Mouse (Mus musculus): ENCODE results near the gene Draxin. TPM values are rescaled to one million over a fixed set of nuclear protein-coding genes. Genes with fewer than 3 reads are reported as not detected.

Draxin gene
- polyA plus RNA-seq, 1 experiment from 2014 or later = 12.0 TPM

GRCm38 (mm10) chr4:148083176-148083899 is 47.2 kb downstream of the Draxin start:
- ATAC-seq = no peak
- H3K4me3 ChIP-seq (ENCODE audit: low read length) = no peak overlapping the region
- WGBS = 62% methylated on average over 21 of the region's 21 CpGs

GRCm38 (mm10) chr4:148082257-148083044 is 48.0 kb downstream of the Draxin start:
- no peaks in the 10 kb centered on the region for H3K27me3 ChIP-seq (replicated peaks; ENCODE audit: control insufficient read depth, insufficient read depth, low read length)
- H3K9ac ChIP-seq (ENCODE audit: low read depth, low read length) = no peak overlapping the region
- no peaks in the 10 kb centered on the region for H3K36me3 ChIP-seq (ENCODE audit: control insufficient read depth, insufficient read depth, low read length)
- H3K27ac ChIP-seq (ENCODE audit: low read depth, low read length) = no peak overlapping the region
- H3K4me2 ChIP-seq (ENCODE audit: low read length) = no peak overlapping the region
- no peak for ATAC-seq
- WGBS = 55% methylated on average over 12 of the region's 12 CpGs
- no peak overlapping the region for H3K4me3 ChIP-seq (ENCODE audit: low read length)
- H3K9me3 ChIP-seq (ENCODE audit: control insufficient read depth, low read length) = no peaks in the 10 kb centered on the region
- peaks cover 5% of the 10 kb centered on the region for H3K4me1 ChIP-seq (ENCODE audit: control insufficient read depth, insufficient read depth, low read depth, low read length)

More at GRCm38 (mm10) chr4:148083176-148083899, 47.2 kb downstream of the Draxin start:
- Histone ChIP-seq H3K9ac (ENCODE audit: low read depth, low read length) (no peak overlapping the region), H3K27me3 (replicated peaks; ENCODE audit: control insufficient read depth, insufficient read depth, low read length) (no peaks in the 10 kb centered on the region), H3K4me2 (ENCODE audit: low read length) (no peak overlapping the region), H3K27ac (ENCODE audit: low read depth, low read length) (no peak overlapping the region), H3K36me3 (ENCODE audit: control insufficient read depth, insufficient read depth, low read length) (no peaks in the 10 kb centered on the region), H3K4me1 (ENCODE audit: control insufficient read depth, insufficient read depth, low read depth, low read length) (peaks cover 12% of the 10 kb centered on the region), H3K9me3 (ENCODE audit: control insufficient read depth, low read length) (no peaks in the 10 kb centered on the region)

GRCm38 (mm10) chr4:148081201-148081600 is 49.3 kb downstream of the Draxin start:
- H3K4me1 ChIP-seq (ENCODE audit: control insufficient read depth, insufficient read depth, low read depth, low read length) = no peaks in the 10 kb centered on the region
- no peak overlapping the region for H3K27ac ChIP-seq (ENCODE audit: low read depth, low read length)
- H3K36me3 ChIP-seq (ENCODE audit: control insufficient read depth, insufficient read depth, low read length) = no peaks in the 10 kb centered on the region
- no peaks in the 10 kb centered on the region for H3K27me3 ChIP-seq (replicated peaks; ENCODE audit: control insufficient read depth, insufficient read depth, low read length)
- no peak overlapping the region for H3K9ac ChIP-seq (ENCODE audit: low read depth, low read length)
- H3K4me3 ChIP-seq (ENCODE audit: low read length) = no peak overlapping the region
- H3K9me3 ChIP-seq (ENCODE audit: control insufficient read depth, low read length) = no peaks in the 10 kb centered on the region
- 94% methylated on average over 10 of the region's 10 CpGs for WGBS
- ATAC-seq = no peak
- no peak overlapping the region for H3K4me2 ChIP-seq (ENCODE audit: low read length)

- H3K27me3 ChIP-seq (replicated peaks; ENCODE audit: control insufficient read depth, insufficient read depth, low read length) = no peaks in the 10 kb centered on the region
- H3K4me2 ChIP-seq (ENCODE audit: low read length) = no peak overlapping the region
- no peaks in the 10 kb centered on the region; the same call in 1 of the 2 replicates for H3K4me1 ChIP-seq (ENCODE audit: control insufficient read depth, insufficient read depth, low read depth, low read length)
- no peaks in the 10 kb centered on the region for H3K36me3 ChIP-seq (ENCODE audit: control insufficient read depth, insufficient read depth, low read length)
- ATAC-seq = no peak
- H3K9me3 ChIP-seq (ENCODE audit: control insufficient read depth, low read length) = no peaks in the 10 kb centered on the region
- no peak overlapping the region for H3K9ac ChIP-seq (ENCODE audit: low read depth, low read length)
- no peak overlapping the region for H3K4me3 ChIP-seq (ENCODE audit: low read length)
- 72% methylated on average over 1 of the region's 1 CpGs for WGBS
- H3K27ac ChIP-seq (ENCODE audit: low read depth, low read length) = no peak overlapping the region
Measured at GRCm38 (mm10) chr4:148080597-148080973, 49.9 kb downstream of the Draxin start.

- Histone ChIP-seq H3K4me1 (ENCODE audit: control insufficient read depth, insufficient read depth, low read depth, low read length) (peaks cover 2% of the 10 kb centered on the region; the same call in 1 of the 2 replicates), H3K27ac (ENCODE audit: low read depth, low read length) (no peak overlapping the region), H3K9me3 (ENCODE audit: control insufficient read depth, low read length) (no peaks in the 10 kb centered on the region), H3K4me2 (ENCODE audit: low read length) (no peak overlapping the region), H3K36me3 (ENCODE audit: control insufficient read depth, insufficient read depth, low read length) (no peaks in the 10 kb centered on the region), H3K4me3 (ENCODE audit: low read length) (no peak overlapping the region), H3K9ac (ENCODE audit: low read depth, low read length) (no peak overlapping the region), H3K27me3 (replicated peaks; ENCODE audit: control insufficient read depth, insufficient read depth, low read length) (no peaks in the 10 kb centered on the region)
- 87% methylated on average over 8 of the region's 8 CpGs for WGBS
- ATAC-seq = no peak
Measured at GRCm38 (mm10) chr4:148079944-148080596, 50.4 kb downstream of the Draxin start.

DNA sequence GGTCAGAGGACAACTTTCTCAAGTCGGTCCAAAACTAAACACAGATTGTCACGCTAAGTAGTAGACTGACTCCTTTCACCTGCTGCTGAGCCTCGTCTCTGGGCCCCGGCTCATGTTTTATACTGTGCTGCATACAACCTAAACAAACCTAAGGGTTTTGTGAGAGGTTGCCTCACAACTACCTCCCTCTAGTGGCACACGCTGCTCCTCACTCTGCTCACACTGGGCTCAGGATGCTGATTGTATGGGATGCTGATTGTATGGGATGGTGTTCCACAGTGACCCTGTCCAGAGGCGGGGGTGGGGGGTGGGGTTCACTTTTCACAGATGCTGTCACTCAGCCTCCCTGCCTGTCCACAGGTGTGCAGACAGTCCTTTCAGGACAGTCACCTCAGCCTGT is 51.3 kb downstream of the Draxin start:
- ATAC-seq = no peak
- H3K27me3 ChIP-seq (replicated peaks; ENCODE audit: control insufficient read depth, insufficient read depth, low read length) = no peaks in the 10 kb centered on the region
- WGBS = 65% methylated on average over 6 of the region's 6 CpGs

GRCm38 (mm10) chr4:148075881-148076280 is 54.6 kb downstream of the Draxin start:
- Histone ChIP-seq H3K27ac (ENCODE audit: low read depth, low read length) (no peak overlapping the region), H3K27me3 (replicated peaks; ENCODE audit: control insufficient read depth, insufficient read depth, low read length) (no peaks in the 10 kb centered on the region), H3K4me1 (ENCODE audit: control insufficient read depth, insufficient read depth, low read depth, low read length) (peaks cover 2% of the 10 kb centered on the region; the same call in 1 of the 2 replicates), H3K4me3 (ENCODE audit: low read length) (no peak overlapping the region), H3K36me3 (ENCODE audit: control insufficient read depth, insufficient read depth, low read length) (no peaks in the 10 kb centered on the region), H3K9me3 (ENCODE audit: control insufficient read depth, low read length) (no peaks in the 10 kb centered on the region), H3K9ac (ENCODE audit: low read depth, low read length) (no peak overlapping the region), H3K4me2 (ENCODE audit: low read length) (no peak overlapping the region)
- WGBS = 92% methylated on average over 6 of the region's 6 CpGs
- ATAC-seq = no peak

More for the DNA sequence above, 51.3 kb downstream of the Draxin start:
- H3K4me2 ChIP-seq (ENCODE audit: low read length) = no peak overlapping the region
- no peaks in the 10 kb centered on the region for H3K36me3 ChIP-seq (ENCODE audit: control insufficient read depth, insufficient read depth, low read length)
- H3K27ac ChIP-seq (ENCODE audit: low read depth, low read length) = no peak overlapping the region
- no peak overlapping the region for H3K4me3 ChIP-seq (ENCODE audit: low read length)
- no peak overlapping the region for H3K9ac ChIP-seq (ENCODE audit: low read depth, low read length)
- H3K4me1 ChIP-seq (ENCODE audit: control insufficient read depth, insufficient read depth, low read depth, low read length) = peaks cover 2% of the 10 kb centered on the region; the same call in 1 of the 2 replicates
- H3K9me3 ChIP-seq (ENCODE audit: control insufficient read depth, low read length) = no peaks in the 10 kb centered on the region

GRCm38 (mm10) chr4:148075259-148075658 is 55.2 kb downstream of the Draxin start:
- H3K27ac ChIP-seq (ENCODE audit: low read depth, low read length) = no peak overlapping the region
- peak overlapping the region; percentile 28 for H3K4me3 ChIP-seq (ENCODE audit: low read length)
- WGBS = 45% methylated on average over 21 of the region's 21 CpGs
- peak overlapping the region; percentile 51 for H3K4me2 ChIP-seq (ENCODE audit: low read length)
- H3K9me3 ChIP-seq (ENCODE audit: control insufficient read depth, low read length) = no peaks in the 10 kb centered on the region
- ATAC-seq = 0 out of 2 replicates have a peak, but pooled peaks have one; percentile 15
- H3K36me3 ChIP-seq (ENCODE audit: control insufficient read depth, insufficient read depth, low read length) = no peaks in the 10 kb centered on the region
- H3K4me1 ChIP-seq (ENCODE audit: control insufficient read depth, insufficient read depth, low read depth, low read length) = peaks cover 2% of the 10 kb centered on the region; the same call in 1 of the 2 replicates
- no peaks in the 10 kb centered on the region for H3K27me3 ChIP-seq (replicated peaks; ENCODE audit: control insufficient read depth, insufficient read depth, low read length)
- H3K9ac ChIP-seq (ENCODE audit: low read depth, low read length) = no peak overlapping the region

All from hindbrain, embryonic 16.5 days (tissue).